Mouse (Mus musculus) stomach, embryonic 16.5 days (tissue): ENCODE results near the gene Toe1. TPM values are rescaled to one million over a fixed set of nuclear protein-coding genes. Genes with fewer than 3 reads are reported as not detected.
"Not testable (repeated sequence)": the region's sequence is repeated elsewhere in the genome, so short reads cannot be mapped to it uniquely, and the experiment has no call there.

Experiments
- ATAC-seq: fragments of 200-750 bp; cut with Nextera tagmentation; 2 replicates; pipeline ENCODE4 v1.8.0; 2017; ENCODE audit warnings: moderate number of reproducible peaks, moderate TSS enrichment; ENCODE audit not compliant: insufficient read depth, low FRiP score
- H3K27ac ChIP-seq: fragments of 300-500 bp; sonication (generic); 2 replicates; pipeline ENCODE4 v1.5.1; 2014; ENCODE audit warnings: low read length
- H3K27me3 ChIP-seq: fragments of 300-500 bp; sonication (generic); 2 replicates; pipeline ENCODE4 v1.6.1; 2014; ENCODE audit warnings: low read length, control low read depth, mixed read lengths; ENCODE audit not compliant: control insufficient read depth, insufficient read depth
- H3K36me3 ChIP-seq: fragments of 300-500 bp; sonication (generic); 2 replicates; pipeline ENCODE4 v1.6.1; 2014; ENCODE audit warnings: low read length; ENCODE audit not compliant: control insufficient read depth, insufficient read depth
- H3K4me1 ChIP-seq: fragments of 300-500 bp; sonication (generic); 2 replicates; pipeline ENCODE4 v1.6.1; 2014; ENCODE audit warnings: low read length, control low read depth, mixed read lengths; ENCODE audit not compliant: control insufficient read depth, insufficient read depth
- H3K4me2 ChIP-seq: fragments of 300-500 bp; sonication (generic); 2 replicates; pipeline ENCODE4 v1.6.1; 2014; ENCODE audit warnings: low read depth, low read length, mixed read lengths
- H3K4me3 ChIP-seq: fragments of 300-500 bp; sonication (generic); replicated peaks from 2 replicates; pipeline ENCODE4 v1.5.1; 2014; ENCODE audit warnings: mild to moderate bottlenecking, low read length
- H3K9ac ChIP-seq: fragments of 300-500 bp; sonication (generic); 2 replicates; pipeline ENCODE4 v1.6.1; 2014; ENCODE audit warnings: low read length
- H3K9me3 ChIP-seq: fragments of 300-500 bp; sonication (generic); replicated peaks from 2 replicates; pipeline ENCODE4 v1.6.1; 2016; ENCODE audit warnings: low read length, control low read depth; ENCODE audit not compliant: control insufficient read depth
- WGBS: fragments of 180-500 bp; shearing (Covaris S2); extraction: QIAGEN DNeasy Blood & Tissue Kit; methylation state at CpG from one replicate; pipeline ENCODE4 v1.1.7; 2014; 5-methylcytosine and 5-hydroxymethylcytosine counted together
- polyA plus RNA-seq: library from polyadenylated mRNA; unstranded; fragments of >200 nt; fragmentation: Nextera tagmentation; extraction: Ambion mirVana; gene quantifications from 2 replicates; pipeline ENCODE4 v1.2.1, GENCODE M21; 2015

The Toe1 gene
- 28.4 and 31.9 TPM in 2 replicates for polyA plus RNA-seq

DNA sequence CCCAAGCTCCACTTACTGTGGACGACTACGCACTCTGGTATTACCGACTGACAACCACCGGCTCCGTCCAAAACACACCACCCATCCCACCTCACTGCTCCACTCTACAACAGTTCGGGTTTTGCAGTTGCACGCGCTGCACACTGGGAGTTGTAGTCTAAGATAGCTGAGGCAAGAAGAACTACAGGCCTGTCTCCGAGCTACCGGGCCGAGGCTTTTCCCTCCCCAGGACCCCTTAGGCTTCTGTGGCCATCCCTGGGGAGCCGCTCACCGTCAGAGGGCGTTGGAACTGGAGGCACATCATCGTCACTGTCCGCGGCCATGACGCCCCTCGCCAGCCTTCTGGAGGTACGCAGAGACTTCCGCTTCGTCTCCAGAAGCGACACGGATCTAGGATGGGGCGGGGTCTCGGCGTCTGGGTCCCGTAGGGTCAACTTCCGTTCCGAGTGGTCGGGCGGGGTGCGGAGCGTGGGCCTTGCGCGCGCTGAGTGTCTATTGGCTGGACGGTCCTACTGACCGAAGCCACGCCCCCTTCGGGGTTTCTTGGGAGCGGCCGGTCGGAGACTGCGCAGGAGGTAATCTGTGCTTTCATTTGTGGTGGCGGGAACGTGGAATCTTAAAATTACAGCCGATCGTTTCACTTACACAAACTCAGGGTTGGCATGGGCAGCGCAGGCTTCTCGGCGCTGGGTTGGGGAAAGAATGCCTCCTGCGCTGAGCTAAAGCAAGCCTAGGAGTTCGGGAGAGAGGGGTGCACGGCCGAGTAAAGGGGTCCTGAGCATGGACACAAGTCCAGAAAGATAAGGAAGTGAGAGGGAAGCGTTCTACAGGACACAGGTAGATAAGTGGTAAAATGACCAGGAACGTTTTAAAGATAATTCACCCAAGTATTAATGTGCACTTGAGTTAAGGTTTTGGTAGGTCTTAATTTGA lies at the start of gene Toe1, which contains the start of gene Mutyh:
Gene Toe1, minus strand, starts transcription at position 444 of the 933 bp plus-strand sequence.
Gene Mutyh, plus strand, starts transcription at position 527 of the 933 bp plus-strand sequence.
- ATAC-seq = peak; percentile 99
- Histone ChIP-seq H3K9ac (peak within 1 kb of the TSS; percentile 88), H3K4me1 (peaks cover 9% of the 10 kb centered on the region), H3K4me3 (peak within 1 kb of the TSS; percentile 92), H3K9me3 (no peaks in the 10 kb centered on the region), H3K27ac (peak within 1 kb of the TSS; percentile 93), H3K4me2 (peak within 1 kb of the TSS; percentile 67), H3K27me3 (no peaks in the 10 kb centered on the region), H3K36me3 (peaks cover 14% of the 10 kb centered on the region; the same call in 1 of the 2 replicates)
- WGBS = under 1% methylated on average over 58 of the region's 58 CpGs

DNA sequence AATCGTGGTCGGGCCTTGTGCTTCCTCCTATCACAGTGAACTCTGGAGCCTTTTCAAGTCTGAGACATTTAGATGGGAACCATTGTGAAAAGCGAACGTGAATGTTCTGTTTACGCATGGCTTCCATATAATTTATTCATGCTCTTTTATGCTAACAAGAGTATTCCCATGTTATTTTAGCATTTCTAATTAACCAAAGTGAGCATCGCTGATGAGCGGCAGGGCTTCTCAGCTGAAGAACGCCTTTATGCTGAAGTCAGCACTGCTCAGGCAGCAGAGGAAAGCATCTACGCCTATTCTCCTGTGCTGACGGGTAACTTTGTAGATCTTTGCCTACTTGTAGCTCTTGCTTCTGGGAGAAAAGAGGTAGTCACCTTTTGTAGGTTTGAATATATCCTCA lies 49.8 kb upstream of the Toe1 start:
- WGBS = 88% methylated on average over 10 of the region's 10 CpGs

DNA sequence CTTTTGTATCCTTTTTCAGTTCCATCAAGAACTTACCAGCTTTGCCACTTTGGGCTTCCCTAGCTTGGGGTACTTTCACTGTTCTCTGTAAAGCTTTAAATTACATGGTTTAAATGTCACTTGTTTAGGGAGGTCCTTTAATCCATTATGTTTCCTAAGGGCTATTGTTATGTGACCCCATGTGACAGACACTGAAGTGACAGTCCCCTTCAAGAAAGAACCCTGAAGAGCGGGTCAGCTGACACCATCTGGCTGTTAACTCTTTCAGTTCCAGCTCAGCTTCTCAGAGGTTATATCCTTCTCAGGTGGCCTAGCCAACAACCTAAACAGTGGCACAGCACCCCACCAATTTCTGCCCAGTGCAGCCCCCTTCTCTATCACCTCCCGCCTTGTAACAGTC lies 46.8 kb upstream of the Toe1 start:
- Histone ChIP-seq H3K4me3 (no peak overlapping the region), H3K36me3 (no peaks in the 10 kb centered on the region), H3K9me3 (no peaks in the 10 kb centered on the region), H3K4me1 (no peaks in the 10 kb centered on the region), H3K27me3 (no peaks in the 10 kb centered on the region), H3K27ac (no peak overlapping the region), H3K9ac (no peak overlapping the region), H3K4me2 (no peak overlapping the region)
- 33% methylated on average over 2 of the region's 2 CpGs for WGBS
- no peak for ATAC-seq

More for the DNA sequence above, 49.8 kb upstream of the Toe1 start:
- no peak overlapping the region for H3K4me2 ChIP-seq
- H3K36me3 ChIP-seq = no peaks in the 10 kb centered on the region
- H3K27ac ChIP-seq = no peak overlapping the region
- no peak overlapping the region for H3K9ac ChIP-seq
- ATAC-seq = no peak
- H3K4me1 ChIP-seq = no peaks in the 10 kb centered on the region
- H3K4me3 ChIP-seq = no peak overlapping the region
- 0 out of 2 replicates have a peak, but pooled peaks cover 5% of the 10 kb centered on the region for H3K27me3 ChIP-seq
- H3K9me3 ChIP-seq = no peaks in the 10 kb centered on the region

DNA sequence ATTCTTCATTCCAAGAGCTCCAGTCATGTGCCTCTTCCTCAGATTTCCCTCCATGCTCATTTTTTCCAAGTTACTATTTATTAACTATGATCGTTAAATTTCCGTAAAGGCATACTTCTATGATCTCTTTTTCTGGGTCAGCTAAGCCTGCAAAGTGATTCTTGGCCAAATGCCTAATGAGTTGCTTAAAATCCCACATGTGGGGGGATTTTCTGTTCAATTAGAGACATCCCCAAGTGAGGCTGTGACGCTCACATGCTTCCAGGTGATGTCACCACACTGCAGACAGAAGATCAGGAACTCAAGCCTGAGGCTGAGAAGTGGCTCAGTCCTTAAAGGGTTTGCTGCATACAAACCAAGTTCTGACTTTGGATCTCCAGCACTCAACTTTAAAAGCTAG lies 42.5 kb upstream of the Toe1 start:
- H3K9ac ChIP-seq = no peak overlapping the region
- H3K4me3 ChIP-seq = no peak overlapping the region
- no peak for ATAC-seq
- 80% methylated on average over 3 of the region's 3 CpGs for WGBS
- no peaks in the 10 kb centered on the region for H3K9me3 ChIP-seq
- no peak overlapping the region for H3K27ac ChIP-seq
- H3K27me3 ChIP-seq = no peaks in the 10 kb centered on the region
- H3K4me1 ChIP-seq = no peaks in the 10 kb centered on the region
- H3K4me2 ChIP-seq = no peak overlapping the region
- no peaks in the 10 kb centered on the region for H3K36me3 ChIP-seq

DNA sequence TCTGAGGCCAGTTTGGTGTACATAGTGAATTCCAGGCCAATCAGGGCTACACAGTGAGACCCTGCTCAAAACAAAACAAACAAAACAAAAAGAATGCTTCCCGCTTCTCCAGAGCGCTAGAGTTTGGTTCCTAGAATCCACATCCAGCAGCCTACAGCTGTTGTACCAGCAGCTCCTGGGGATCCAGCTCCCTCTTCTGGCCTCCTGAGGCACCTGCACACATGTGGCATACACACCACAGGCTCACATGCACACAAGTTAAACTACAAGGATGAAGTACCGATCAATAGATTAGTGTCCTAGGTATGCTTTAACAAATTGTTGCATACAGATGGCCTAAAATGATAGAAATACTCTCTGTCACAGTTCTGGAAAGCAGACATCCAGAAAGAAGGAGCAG lies 36.9 kb upstream of the Toe1 start:
- Histone ChIP-seq H3K27ac (no peak overlapping the region), H3K4me2 (no peak overlapping the region), H3K9ac (no peak overlapping the region), H3K4me3 (no peak overlapping the region), H3K4me1 (no peaks in the 10 kb centered on the region), H3K36me3 (no peaks in the 10 kb centered on the region), H3K27me3 (peaks cover 11% of the 10 kb centered on the region), H3K9me3 (no peaks in the 10 kb centered on the region)
- no peak for ATAC-seq
- 87% methylated on average over 3 of the region's 3 CpGs for WGBS

DNA sequence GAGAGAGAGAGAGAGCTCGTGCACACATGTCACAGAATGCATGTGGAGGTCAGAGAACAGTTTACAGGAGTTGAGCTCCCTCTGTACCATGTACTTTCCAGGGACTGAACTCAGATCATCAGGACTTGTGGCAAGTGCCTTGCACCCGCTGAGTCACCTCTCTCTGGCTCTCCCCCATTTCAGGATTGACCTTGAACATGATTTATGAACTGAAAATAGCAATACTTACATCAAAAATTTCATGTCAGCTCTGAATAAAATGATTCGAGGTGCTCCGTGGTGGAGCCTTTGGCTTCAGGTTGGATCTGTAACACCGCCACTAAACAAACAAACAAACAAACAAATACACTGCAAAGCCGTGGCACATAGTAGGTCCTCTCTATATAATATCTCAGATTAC lies 33.4 kb upstream of the Toe1 start:
- Histone ChIP-seq H3K36me3 (no peaks in the 10 kb centered on the region), H3K9me3 (no peaks in the 10 kb centered on the region), H3K4me3 (no peak overlapping the region), H3K27me3 (peaks cover 12% of the 10 kb centered on the region), H3K9ac (no peak overlapping the region), H3K4me1 (no peaks in the 10 kb centered on the region), H3K27ac (no peak overlapping the region), H3K4me2 (no peak overlapping the region)
- 71% methylated on average over 6 of the region's 6 CpGs for WGBS
- ATAC-seq = no peak

DNA sequence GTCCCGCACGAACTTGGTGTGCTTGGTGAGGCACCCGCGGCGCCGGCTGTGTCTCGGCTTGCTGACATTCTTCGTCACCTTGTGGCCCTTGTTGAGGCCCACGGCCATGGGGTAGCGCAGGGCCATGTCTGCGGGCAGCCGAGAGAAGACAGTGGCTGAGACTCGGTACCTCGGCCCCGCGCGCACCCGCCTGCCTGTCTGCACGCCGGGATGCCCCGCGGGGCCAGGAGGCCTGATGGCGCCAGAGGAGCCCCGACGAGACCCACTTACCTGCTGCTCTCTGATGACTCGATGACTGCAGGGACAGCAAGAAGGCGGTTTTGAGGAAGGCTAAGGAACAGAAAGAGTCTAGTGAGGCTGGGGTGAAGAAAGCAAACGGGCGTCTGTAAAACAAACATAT lies 32.7 kb upstream of the Toe1 start:
- not testable (repeated sequence) for H3K4me3 ChIP-seq

DNA sequence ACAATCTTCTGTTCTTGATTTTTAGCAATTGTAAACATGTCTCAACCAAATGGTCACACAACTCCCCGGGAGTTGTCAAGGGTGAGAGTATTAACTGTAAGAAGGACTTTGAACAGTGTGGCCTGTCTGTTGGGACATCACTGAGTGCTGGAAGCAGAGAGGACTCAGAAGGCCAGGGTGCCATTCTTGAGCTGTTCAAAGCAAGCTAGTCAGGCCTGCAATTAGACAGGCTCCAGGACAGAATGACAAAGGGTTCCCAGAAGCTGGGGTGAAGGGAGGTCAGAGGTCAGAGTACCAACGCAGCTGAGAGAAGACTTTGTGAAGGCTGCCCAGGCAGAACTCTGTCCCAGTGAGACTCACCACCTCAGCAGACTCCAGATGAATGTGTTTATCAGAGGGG lies 31.6 kb upstream of the Toe1 start:
- Histone ChIP-seq H3K36me3 (no peaks in the 10 kb centered on the region), H3K27me3 (peaks cover 12% of the 10 kb centered on the region), H3K9ac (no peak overlapping the region), H3K4me1 (no peaks in the 10 kb centered on the region), H3K9me3 (no peaks in the 10 kb centered on the region), H3K4me2 (no peak overlapping the region), H3K4me3 (no peak overlapping the region), H3K27ac (no peak overlapping the region)
- 22% methylated on average over 2 of the region's 2 CpGs for WGBS
- ATAC-seq = no peak

More for the DNA sequence above, 32.7 kb upstream of the Toe1 start:
- H3K9ac ChIP-seq, H3K9me3 ChIP-seq, H3K27ac ChIP-seq, ATAC-seq, H3K4me1 ChIP-seq, H3K36me3 ChIP-seq: not testable (repeated sequence)
- Histone ChIP-seq H3K4me2 (0 out of 2 replicates have a peak overlapping the region, but pooled peaks have one; percentile 19), H3K27me3 (peaks cover 12% of the 10 kb centered on the region)
- WGBS = 23% methylated on average over 20 of the region's 29 CpGs

DNA sequence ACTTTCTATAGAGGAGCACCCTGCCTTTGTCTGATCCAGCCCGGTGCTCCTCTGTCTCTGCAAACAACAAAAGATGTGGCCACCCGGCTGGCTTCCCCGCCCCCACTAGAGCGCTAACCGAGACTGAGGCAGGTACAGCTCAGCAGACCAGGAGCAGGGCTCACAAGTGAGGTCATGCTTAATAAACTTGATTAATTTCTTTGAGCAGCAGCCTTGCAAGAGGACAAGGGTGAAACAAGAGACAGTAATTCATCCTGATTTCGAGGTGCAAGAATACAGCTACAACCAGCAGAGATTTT lies 22.6 kb upstream of the Toe1 start:
- Histone ChIP-seq H3K9ac (0 out of 2 replicates have a peak overlapping the region, but pooled peaks have one; percentile 25), H3K27ac (no peak overlapping the region)
- ATAC-seq = no peak

More for the DNA sequence above, 22.6 kb upstream of the Toe1 start:
- Histone ChIP-seq H3K4me1 (peaks cover 3% of the 10 kb centered on the region; the same call in 1 of the 2 replicates), H3K4me3 (no peak overlapping the region), H3K9me3 (no peaks in the 10 kb centered on the region), H3K4me2 (no peak overlapping the region), H3K36me3 (no peaks in the 10 kb centered on the region), H3K27me3 (no peaks in the 10 kb centered on the region)
- 30% methylated on average over 6 of the region's 6 CpGs for WGBS
